Mouse (Mus musculus): ENCODE measurements at regions not wholly inside any gene's neighbourhood (a gene's known extent, or its start where the extent isn't known, plus 50 kb on each side); places are given as distances from the start of the nearest gene placed in this dataset.

GRCm38 (mm10) chr5:60599460-60600299 lies 1208.9 kb upstream of the G6pd2 start:
- intact Hi-C loops (cut with DNase I) = no loop called here
- no peak for DNase-seq

GRCm38 (mm10) chr5:60600300-60600648 lies 1208.3 kb upstream of the G6pd2 start:
- DNase-seq = no peak
- intact Hi-C loops (cut with DNase I) = no loop called here

- intact Hi-C loops (cut with DNase I) = no loop called here
- DNase-seq = peak in 1 of 2 experiments; percentile 6
Measured at GRCm38 (mm10) chr5:60608943-60609614, 1199.5 kb upstream of the G6pd2 start.

Measured in heart, postnatal 14 days (tissue).